Mouse (Mus musculus) thymus, adult 2 months (tissue): ENCODE measurements around the gene Stxbp2. TPM values are rescaled to one million over a fixed set of nuclear protein-coding genes. Genes with fewer than 3 reads are reported as not detected.

Source experiments
- DNase-seq: peaks from one replicate; pipeline ENCODE4 v3.0.0; 2021
- H3K27ac ChIP-seq: fragments of 200-500 bp; 2 replicates; pipeline ENCODE4 v1.5.1; 2012; ENCODE audit warnings: low read length, control low read depth; ENCODE audit not compliant: control insufficient read depth, insufficient read depth
- H3K27me3 ChIP-seq: fragments of 200-500 bp; 2 replicates; pipeline ENCODE4 v1.6.1; 2012; ENCODE audit warnings: mild to moderate bottlenecking, low read length, moderate library complexity, mixed read lengths; ENCODE audit not compliant: control insufficient read depth, insufficient read depth
- H3K36me3 ChIP-seq: fragments of 200-500 bp; 2 replicates; pipeline ENCODE4 v1.6.1; 2012; ENCODE audit warnings: mild to moderate bottlenecking, low read length, moderate library complexity; ENCODE audit not compliant: control insufficient read depth, insufficient read depth
- H3K4me1 ChIP-seq: fragments of 200-500 bp; replicated peaks from 2 replicates; pipeline ENCODE4 v1.6.1; 2012; ENCODE audit warnings: low read length; ENCODE audit not compliant: control insufficient read depth, insufficient read depth
- H3K4me3 ChIP-seq: fragments of 200-500 bp; 2 replicates; pipeline ENCODE4 v1.5.1; 2012; ENCODE audit warnings: mild to moderate bottlenecking, low read length, control low read depth, moderate library complexity; ENCODE audit not compliant: control insufficient read depth, insufficient read depth
- CTCF ChIP-seq: fragments of 200-500 bp; IDR thresholded peaks from 2 replicates; pipeline ENCODE4 v1.5.1; 2012; ENCODE audit warnings: mild to moderate bottlenecking, control low read depth, low read length, moderate library complexity, borderline replicate concordance; ENCODE audit not compliant: control insufficient read depth, poor library complexity, insufficient read depth; ENCODE audit errors: extremely low read depth
- POLR2A ChIP-seq: fragments of 200-500 bp; IDR thresholded peaks from 2 replicates; pipeline ENCODE4 v1.6.1; 2012; ENCODE audit warnings: mild to moderate bottlenecking, low read length, control low read depth, moderate library complexity; ENCODE audit not compliant: control insufficient read depth, poor library complexity, insufficient read depth; ENCODE audit errors: extremely low read depth
- WGBS: fragments of 180-500 bp; shearing (Covaris S2); methylation state at CpG from one replicate; pipeline ENCODE4 v1.1.7; 2018; 5-methylcytosine and 5-hydroxymethylcytosine counted together
- polyA plus RNA-seq: library from polyadenylated mRNA; depleted of rRNA; stranded (reverse); fragments of >200 nt; gene quantifications from 2 replicates; pipeline ENCODE4 v1.2.3, GENCODE M21; 2012

The Stxbp2 gene
- polyA plus RNA-seq, 1 experiment = 262 TPM

DNA sequence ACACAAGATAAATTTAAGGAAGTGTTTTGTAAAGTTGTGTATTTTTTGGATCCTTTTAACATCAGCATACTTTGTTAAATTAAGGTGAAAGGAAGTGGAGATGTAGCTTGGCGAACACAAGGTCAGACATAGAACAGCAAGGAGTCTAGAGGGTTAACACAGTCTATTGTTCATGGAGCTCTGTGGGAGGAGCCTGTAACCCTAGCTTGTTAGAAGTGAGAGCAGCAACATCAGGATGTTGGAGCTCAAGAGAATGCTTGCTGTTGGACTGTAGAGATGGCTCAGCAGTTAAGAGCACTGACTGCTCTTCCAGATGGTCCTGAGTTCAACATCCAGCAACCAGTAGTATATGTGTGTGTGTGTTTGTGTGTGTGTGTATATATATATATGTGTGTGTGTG lies 18.2 kb downstream of the Stxbp2 start:
- no peaks in the 10 kb centered on the region for H3K36me3 ChIP-seq
- TF ChIP-seq POLR2A (no peak), CTCF (no peak)
- H3K4me3 ChIP-seq = no peak overlapping the region
- no peak for DNase-seq
- H3K27me3 ChIP-seq = no peaks in the 10 kb centered on the region
- no peak overlapping the region for H3K27ac ChIP-seq
- H3K4me1 ChIP-seq = no peaks in the 10 kb centered on the region
- 67% methylated on average over 1 of the region's 1 CpGs for WGBS

DNA sequence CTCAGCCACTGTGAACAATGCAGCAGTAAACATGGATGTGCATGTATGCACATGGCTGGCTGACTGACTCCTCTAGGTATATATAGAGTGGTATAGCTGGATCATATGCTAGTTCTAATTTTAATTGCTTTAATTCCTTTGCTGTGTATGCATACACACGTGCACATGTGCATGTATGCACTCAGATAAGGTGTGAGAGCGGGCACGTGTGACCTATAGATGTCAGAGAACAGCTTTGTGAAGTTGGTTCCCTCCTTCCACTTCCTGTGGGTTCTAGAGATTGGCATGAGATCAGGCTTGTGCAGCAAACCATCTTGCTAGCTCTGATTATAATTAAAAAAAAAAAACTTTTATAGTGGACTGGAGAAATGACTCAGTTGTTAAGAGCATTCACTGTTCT lies 22.1 kb downstream of the Stxbp2 start:
- no peak overlapping the region for H3K27ac ChIP-seq
- H3K36me3 ChIP-seq = no peaks in the 10 kb centered on the region
- 27% methylated on average over 3 of the region's 3 CpGs for WGBS
- no peaks in the 10 kb centered on the region; the same call in 1 of the 2 replicates for H3K4me1 ChIP-seq
- TF ChIP-seq POLR2A = no peak
- no peak for TF ChIP-seq CTCF
- H3K4me3 ChIP-seq = no peak overlapping the region
- no peaks in the 10 kb centered on the region for H3K27me3 ChIP-seq
- DNase-seq = no peak

DNA sequence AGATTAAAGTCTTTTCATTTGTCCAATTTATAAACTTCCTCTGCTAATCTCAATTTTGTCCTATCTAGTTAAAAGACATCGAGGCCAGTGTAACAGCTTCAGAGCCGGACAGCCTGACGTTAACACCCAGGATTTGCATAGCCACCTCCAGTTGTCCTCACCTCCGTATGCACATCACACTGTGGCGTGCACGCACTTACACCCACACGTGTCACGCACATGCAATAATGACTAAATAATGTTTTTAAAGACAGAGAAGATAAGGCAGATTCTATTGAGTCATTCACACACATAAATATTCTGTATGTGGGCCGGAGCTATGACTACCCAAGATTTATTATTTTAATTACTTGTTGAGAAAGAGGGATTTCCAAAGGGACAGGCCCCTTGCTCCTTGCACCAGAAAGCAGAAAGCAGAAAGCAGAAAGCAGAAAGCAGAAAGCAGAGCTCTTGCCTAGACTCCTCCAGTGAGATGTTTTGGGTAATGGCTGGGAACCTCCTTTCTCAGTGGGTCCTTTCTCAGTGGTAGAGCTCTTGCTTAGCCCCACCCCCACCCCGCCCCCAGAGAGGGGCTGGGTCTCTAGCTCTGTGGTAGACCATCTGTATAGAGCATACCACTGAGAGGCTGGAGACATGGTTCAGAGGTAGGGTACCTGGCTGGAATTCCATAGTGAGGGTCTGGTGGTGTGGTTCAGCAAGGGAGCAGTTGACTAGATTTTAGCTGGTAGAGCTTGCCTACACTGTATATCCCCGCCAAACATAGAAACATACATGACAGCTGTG lies 24.2 kb downstream of the Stxbp2 start:
- Histone ChIP-seq H3K27ac (no peak overlapping the region), H3K4me3 (no peak overlapping the region), H3K27me3 (no peaks in the 10 kb centered on the region), H3K4me1 (no peaks in the 10 kb centered on the region; the same call in 1 of the 2 replicates), H3K36me3 (no peaks in the 10 kb centered on the region)
- WGBS = 93% methylated on average over 11 of the region's 11 CpGs
- TF ChIP-seq CTCF (no peak), POLR2A (no peak)
- no peak for DNase-seq

GRCm38 (mm10) chr8:3655526-3655925 lies 24.8 kb downstream of the Stxbp2 start, which contains the start of gene Retn:
Gene Retn (plus strand): TSS chr8:3655770.
- H3K27me3 ChIP-seq = no peaks in the 10 kb centered on the region
- TF ChIP-seq POLR2A = no peak
- TF ChIP-seq CTCF = no peak
- DNase-seq = no peak
- 88% methylated on average over 3 of the region's 3 CpGs for WGBS
- no peak within 1 kb of the TSS for H3K27ac ChIP-seq
- H3K36me3 ChIP-seq = no peaks in the 10 kb centered on the region
- no peaks in the 10 kb centered on the region; the same call in 1 of the 2 replicates for H3K4me1 ChIP-seq
- no peak within 1 kb of the TSS for H3K4me3 ChIP-seq

GRCm38 (mm10) chr8:3656725-3657381 lies 26.1 kb downstream of the Stxbp2 start:
- H3K4me3 ChIP-seq = no peak overlapping the region
- 31% methylated on average over 7 of the region's 7 CpGs for WGBS

GRCm38 (mm10) chr8:3660889-3661288 lies 30.1 kb downstream of the Stxbp2 start:
- TF ChIP-seq POLR2A (no peak), CTCF (no peak)
- H3K4me3 ChIP-seq = no peak overlapping the region
- DNase-seq = no peak
- no peaks in the 10 kb centered on the region for H3K36me3 ChIP-seq
- H3K4me1 ChIP-seq = peaks cover 3% of the 10 kb centered on the region
- no peak overlapping the region for H3K27ac ChIP-seq
- no peaks in the 10 kb centered on the region for H3K27me3 ChIP-seq
- WGBS = 41% methylated on average over 8 of the region's 8 CpGs

More at GRCm38 (mm10) chr8:3656725-3657381, 26.1 kb downstream of the Stxbp2 start:
- Histone ChIP-seq H3K4me1 (peaks cover 3% of the 10 kb centered on the region), H3K27ac (no peak overlapping the region), H3K36me3 (no peaks in the 10 kb centered on the region), H3K27me3 (no peaks in the 10 kb centered on the region)
- no peak for DNase-seq
- TF ChIP-seq CTCF = no peak
- TF ChIP-seq POLR2A = no peak
